Mouse (Mus musculus): ENCODE results near the gene A1cf.

Gene A1cf

DNA sequence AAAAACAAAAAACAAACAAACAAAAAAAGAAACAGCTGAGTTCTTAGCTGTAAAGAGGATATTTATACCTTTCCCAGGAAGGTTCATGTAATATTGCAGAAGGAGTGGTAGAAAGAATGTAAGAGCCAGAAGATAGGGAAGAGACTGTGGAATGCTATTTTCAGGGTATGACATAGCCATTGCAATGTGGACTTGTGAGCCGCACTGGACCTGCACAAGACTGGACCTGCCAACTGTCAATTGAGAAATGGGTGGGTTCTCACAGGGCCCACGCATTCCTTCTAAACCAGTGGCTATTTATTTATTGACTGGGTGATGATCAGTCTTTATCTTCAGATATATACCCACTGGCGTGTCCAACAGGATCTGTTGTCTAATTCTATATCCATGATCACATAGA, 128.4 kb downstream of the A1cf start:
- H3K36me3 ChIP-seq (ENCODE audit: insufficient read depth, low read length): no peaks in the 10 kb centered on the region
- TF ChIP-seq POU5F1 (IDR thresholded peaks at IDR 0.05; ENCODE audit: borderline replicate concordance, low read length) (no peak), CTCF (conservative IDR thresholded peaks at IDR 0.05; ENCODE audit: low read length) (no peak), NANOG (IDR thresholded peaks at IDR 0.05; ENCODE audit: borderline replicate concordance, low read length) (no peak)
- no peaks in the 10 kb centered on the region for H3K4me1 ChIP-seq (replicated peaks; ENCODE audit: low read depth, low read length)
- no peaks in the 10 kb centered on the region for H3K27me3 ChIP-seq (ENCODE audit: insufficient read depth, low read length)
- no peak overlapping the region for H3K4me3 ChIP-seq (replicated peaks; ENCODE audit: low read length)
- H3K9me3 ChIP-seq (ENCODE audit: low read length): no peaks in the 10 kb centered on the region

All from E14TG2a.4 (cell line).